Mouse (Mus musculus) liver, embryonic 15.5 days (tissue): ENCODE measurements around the gene Polr1c. TPM values are rescaled to one million over a fixed set of nuclear protein-coding genes. Genes with fewer than 3 reads are reported as not detected.

Experiments used
- ATAC-seq: fragments of 200-750 bp; cut with Nextera tagmentation; 2 replicates; pipeline ENCODE4 v1.8.0; 2017; ENCODE audit warnings: moderate number of reproducible peaks, mild to moderate bottlenecking, moderate library complexity; ENCODE audit not compliant: insufficient read depth
- H3K27ac ChIP-seq: fragments of 300-500 bp; sonication (generic); replicated peaks from 2 replicates; pipeline ENCODE4 v1.5.1; 2015; ENCODE audit warnings: mild to moderate bottlenecking, inconsistent platforms
- H3K27me3 ChIP-seq: fragments of 300-500 bp; sonication (generic); 2 replicates; pipeline ENCODE4 v1.6.1; 2015; ENCODE audit warnings: mild to moderate bottlenecking, inconsistent platforms
- H3K36me3 ChIP-seq: fragments of 300-500 bp; sonication (generic); replicated peaks from 2 replicates; pipeline ENCODE4 v1.6.1; 2015; ENCODE audit warnings: moderate library complexity, mild to moderate bottlenecking, inconsistent platforms
- H3K4me1 ChIP-seq: fragments of 300-500 bp; sonication (generic); replicated peaks from 2 replicates; pipeline ENCODE4 v1.6.1; 2015; ENCODE audit warnings: inconsistent platforms
- H3K4me2 ChIP-seq: fragments of 300-500 bp; sonication (generic); 2 replicates; pipeline ENCODE4 v1.6.1; 2015; ENCODE audit warnings: moderate library complexity, mild to moderate bottlenecking, inconsistent platforms
- H3K4me3 ChIP-seq: fragments of 300-500 bp; sonication (generic); replicated peaks from 2 replicates; pipeline ENCODE4 v1.5.1; 2015; ENCODE audit warnings: mild to moderate bottlenecking, inconsistent platforms
- H3K9ac ChIP-seq: fragments of 300-500 bp; sonication (generic); 2 replicates; pipeline ENCODE4 v1.6.1; 2015; ENCODE audit warnings: moderate library complexity, mild to moderate bottlenecking, inconsistent platforms
- H3K9me3 ChIP-seq: fragments of 300-500 bp; sonication (generic); replicated peaks from 2 replicates; pipeline ENCODE4 v1.6.1; 2016; ENCODE audit warnings: inconsistent platforms
- WGBS: fragments of 180-500 bp; shearing (Covaris S2); methylation state at CpG from one replicate; pipeline ENCODE4 v1.1.7; 2015; ENCODE audit warnings: mixed read lengths; ENCODE audit not compliant: insufficient replicate concordance; 5-methylcytosine and 5-hydroxymethylcytosine counted together
- polyA plus RNA-seq: library from polyadenylated mRNA; unstranded; fragments of >200 nt; fragmentation: Nextera tagmentation; extraction: Ambion mirVana; gene quantifications from 2 replicates; pipeline ENCODE4 v1.2.1, GENCODE M21; 2015

Gene Polr1c
- polyA plus RNA-seq, 1 experiment from 2014 or later = 30.6 TPM

DNA sequence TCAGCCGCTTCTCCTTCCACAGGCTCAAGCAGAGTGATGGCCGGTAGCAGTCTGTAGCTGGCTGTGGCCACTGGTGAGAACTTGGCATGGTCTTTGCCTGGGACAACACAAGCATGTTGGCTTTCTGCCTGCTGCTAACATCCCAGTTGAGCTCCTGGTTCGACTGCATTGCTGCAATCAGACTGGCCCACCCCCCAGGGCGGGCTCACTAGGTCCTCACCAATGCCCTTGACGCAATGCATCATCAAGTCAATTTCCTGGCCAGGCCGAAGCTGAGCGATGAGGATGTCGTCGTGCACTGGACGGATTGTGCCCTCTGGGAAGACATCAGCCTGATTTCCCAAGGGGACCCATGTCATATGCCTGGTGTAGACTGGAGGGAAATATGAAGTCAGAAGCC lies 3.3 kb downstream of the Polr1c start:
- WGBS = 72% methylated on average over 10 of the region's 10 CpGs
- H3K27ac ChIP-seq = no peak overlapping the region
- no peaks in the 10 kb centered on the region for H3K9me3 ChIP-seq
- H3K4me2 ChIP-seq = no peak overlapping the region
- H3K9ac ChIP-seq = no peak overlapping the region
- H3K4me3 ChIP-seq = no peak overlapping the region
- peaks cover 29% of the 10 kb centered on the region for H3K4me1 ChIP-seq
- no peaks in the 10 kb centered on the region for H3K27me3 ChIP-seq
- no peak for ATAC-seq
- H3K36me3 ChIP-seq = peaks cover 74% of the 10 kb centered on the region

DNA sequence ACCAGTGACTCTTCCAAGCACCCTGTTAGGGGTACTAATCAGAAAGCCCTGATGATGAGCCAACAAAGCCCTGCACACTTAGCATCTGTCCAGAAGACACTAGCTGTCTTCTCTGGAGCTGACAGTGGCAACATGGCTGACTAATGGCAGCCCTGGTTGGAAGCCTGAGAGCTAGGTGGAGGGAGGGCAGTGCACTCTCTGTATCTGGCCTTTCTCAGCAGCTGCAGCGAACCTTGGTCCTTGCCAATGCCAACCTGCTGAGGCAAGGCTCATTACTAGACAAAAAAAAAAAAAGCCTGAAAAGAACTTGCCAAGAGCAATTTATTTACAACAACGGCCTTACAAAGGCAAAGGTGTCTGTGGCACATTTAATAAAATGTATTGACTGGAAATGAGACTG lies 4.2 kb downstream of the Polr1c start:
- Histone ChIP-seq H3K4me3 (no peak overlapping the region), H3K27ac (no peak overlapping the region), H3K9ac (no peak overlapping the region), H3K4me1 (peaks cover 20% of the 10 kb centered on the region), H3K4me2 (no peak overlapping the region), H3K27me3 (no peaks in the 10 kb centered on the region), H3K36me3 (peaks cover 74% of the 10 kb centered on the region), H3K9me3 (no peaks in the 10 kb centered on the region)
- 69% methylated on average over 2 of the region's 2 CpGs for WGBS
- no peak for ATAC-seq

DNA sequence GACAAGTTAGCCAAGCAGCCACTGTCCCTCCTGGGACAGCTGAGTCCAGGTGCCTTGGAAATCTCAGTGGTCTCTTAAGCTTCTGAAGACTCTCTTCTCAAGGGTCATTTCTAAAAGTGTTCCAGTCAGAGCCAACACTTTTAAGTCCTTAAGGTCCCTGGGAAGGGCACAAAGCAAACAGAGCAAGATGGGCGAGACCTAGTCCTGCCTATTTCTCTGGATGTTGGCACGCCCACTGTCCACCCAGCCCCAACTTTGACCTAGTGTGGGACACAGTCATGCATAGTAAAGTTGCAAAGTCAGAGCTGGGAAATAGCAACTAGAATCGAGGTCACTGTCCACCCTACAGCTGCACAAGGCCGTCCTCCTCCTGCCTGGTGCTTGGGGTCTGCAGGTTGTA lies 4.9 kb downstream of the Polr1c start:
- Histone ChIP-seq H3K9ac (no peak overlapping the region), H3K9me3 (no peaks in the 10 kb centered on the region), H3K27ac (no peak overlapping the region), H3K27me3 (no peaks in the 10 kb centered on the region), H3K36me3 (peaks cover 80% of the 10 kb centered on the region), H3K4me3 (no peak overlapping the region), H3K4me1 (peaks cover 19% of the 10 kb centered on the region), H3K4me2 (no peak overlapping the region)
- ATAC-seq = no peak
- 68% methylated on average over 4 of the region's 4 CpGs for WGBS

DNA sequence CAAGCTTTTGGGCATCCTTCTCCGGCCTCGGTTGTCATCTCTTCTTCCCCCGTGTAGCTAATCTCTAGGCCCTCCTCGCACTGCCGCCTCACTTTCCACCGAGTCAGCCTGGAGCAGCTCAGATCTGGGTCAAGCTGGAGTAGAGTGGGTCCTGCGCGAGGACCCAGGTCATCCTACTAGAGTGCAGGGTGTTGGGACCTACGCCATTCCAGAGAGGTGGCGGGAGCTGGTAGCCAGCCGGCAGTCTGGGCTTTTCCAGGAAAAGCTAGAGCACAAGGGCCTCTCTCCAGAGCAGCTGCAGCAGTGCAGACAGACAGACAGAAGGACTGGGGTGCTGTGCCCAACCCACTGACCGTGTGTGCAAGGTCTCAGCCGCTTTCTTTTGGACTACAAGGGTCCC lies 5.6 kb downstream of the Polr1c start:
- 84% methylated on average over 13 of the region's 13 CpGs for WGBS
- Histone ChIP-seq H3K27me3 (no peaks in the 10 kb centered on the region), H3K4me2 (no peak overlapping the region), H3K4me1 (peaks cover 20% of the 10 kb centered on the region), H3K4me3 (no peak overlapping the region), H3K27ac (no peak overlapping the region), H3K9me3 (no peaks in the 10 kb centered on the region), H3K9ac (no peak overlapping the region), H3K36me3 (peaks cover 86% of the 10 kb centered on the region)
- ATAC-seq = no peak

DNA sequence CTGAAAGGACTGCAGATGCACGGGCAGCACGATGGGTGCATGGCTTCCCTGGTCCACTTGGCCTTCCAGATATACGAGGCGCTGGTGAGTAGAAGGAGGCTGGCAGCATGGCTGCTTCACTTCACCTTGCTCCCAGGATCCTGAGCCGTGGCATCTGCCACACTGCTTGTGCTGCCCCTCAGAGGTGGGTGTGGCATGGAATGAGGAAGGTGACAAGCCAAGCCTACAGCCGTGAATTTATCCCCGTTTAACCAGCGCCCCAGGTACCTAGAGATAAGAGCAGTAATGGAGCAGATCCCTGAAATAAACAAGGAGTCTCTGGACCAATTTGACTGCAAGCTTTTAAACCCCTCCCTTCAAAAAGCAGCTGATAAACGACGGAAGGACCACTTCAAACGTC lies 6.4 kb downstream of the Polr1c start:
- no peak for ATAC-seq
- H3K36me3 ChIP-seq = peaks cover 94% of the 10 kb centered on the region
- H3K27me3 ChIP-seq = no peaks in the 10 kb centered on the region
- H3K9me3 ChIP-seq = no peaks in the 10 kb centered on the region
- 66% methylated on average over 11 of the region's 11 CpGs for WGBS
- H3K4me3 ChIP-seq = no peak overlapping the region
- H3K27ac ChIP-seq = no peak overlapping the region
- H3K4me1 ChIP-seq = peaks cover 20% of the 10 kb centered on the region
- H3K4me2 ChIP-seq = no peak overlapping the region
- no peak overlapping the region for H3K9ac ChIP-seq

DNA sequence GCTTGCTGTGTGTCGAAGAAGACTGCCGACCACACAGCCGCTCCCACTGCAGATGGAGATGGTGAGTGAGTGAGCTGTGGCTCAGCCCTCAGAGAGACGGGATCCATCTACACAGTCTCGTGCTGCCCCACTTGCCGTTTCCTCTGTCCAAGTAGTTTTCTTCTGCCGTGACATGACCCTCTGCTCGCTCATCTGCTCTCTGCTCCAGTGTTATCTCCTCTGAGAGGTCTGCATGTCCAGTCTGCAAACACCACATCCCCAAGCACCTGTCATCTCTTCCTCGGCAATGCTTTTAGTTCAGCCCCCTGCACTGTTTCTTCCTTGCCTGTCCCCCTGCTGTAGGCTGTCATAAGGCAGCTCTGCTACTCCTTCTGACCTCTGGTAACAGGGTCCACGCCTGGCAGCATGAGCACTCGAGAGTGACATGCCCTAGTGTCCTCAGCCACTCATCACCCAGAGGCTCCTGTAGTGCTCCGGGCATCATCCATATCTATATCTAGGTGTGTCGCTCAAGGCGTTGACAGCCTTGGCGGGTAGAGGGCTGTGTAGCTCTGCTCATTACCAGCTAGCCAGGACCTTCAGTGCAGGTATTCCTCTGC lies 8.2 kb downstream of the Polr1c start:
- H3K36me3 ChIP-seq = peaks cover 88% of the 10 kb centered on the region

DNA sequence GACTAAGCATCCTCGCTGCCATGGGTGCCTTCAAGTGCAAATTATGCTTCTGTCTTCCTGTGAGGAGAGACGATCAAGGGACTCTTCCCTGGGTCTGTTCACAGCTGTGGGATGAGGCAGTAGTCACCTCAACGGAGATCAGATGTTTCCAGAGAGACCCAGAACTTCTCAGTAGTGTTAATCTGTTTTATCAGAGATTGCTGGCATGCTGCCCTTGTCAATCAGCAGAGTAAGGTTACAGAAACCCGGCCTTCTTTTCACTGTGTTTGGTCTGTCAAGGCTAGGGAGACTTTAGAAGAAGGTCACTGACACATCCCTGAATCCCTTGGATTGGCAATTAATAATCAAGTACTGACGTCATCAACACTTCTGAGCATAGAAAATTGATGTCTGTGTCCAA lies 10.4 kb downstream of the Polr1c start:
- WGBS = 60% methylated on average over 5 of the region's 5 CpGs
- no peak overlapping the region for H3K4me2 ChIP-seq
- no peak overlapping the region for H3K9ac ChIP-seq
- no peaks in the 10 kb centered on the region for H3K27me3 ChIP-seq
- H3K4me1 ChIP-seq = peaks cover 19% of the 10 kb centered on the region
- H3K27ac ChIP-seq = peak overlapping the region; percentile 64; the same call in 1 of the 2 replicates
- H3K36me3 ChIP-seq = peaks cover 85% of the 10 kb centered on the region
- ATAC-seq = no peak; the same call in 1 of the 2 replicates
- H3K4me3 ChIP-seq = no peak overlapping the region
- no peaks in the 10 kb centered on the region for H3K9me3 ChIP-seq

More for the DNA sequence above, 8.2 kb downstream of the Polr1c start:
- no peak for ATAC-seq
- H3K4me1 ChIP-seq = peaks cover 19% of the 10 kb centered on the region
- H3K4me2 ChIP-seq = no peak overlapping the region
- H3K27ac ChIP-seq = no peak overlapping the region
- no peak overlapping the region for H3K4me3 ChIP-seq
- WGBS = 74% methylated on average over 15 of the region's 15 CpGs
- no peak overlapping the region for H3K9ac ChIP-seq
- H3K9me3 ChIP-seq = no peaks in the 10 kb centered on the region
- H3K27me3 ChIP-seq = no peaks in the 10 kb centered on the region

DNA sequence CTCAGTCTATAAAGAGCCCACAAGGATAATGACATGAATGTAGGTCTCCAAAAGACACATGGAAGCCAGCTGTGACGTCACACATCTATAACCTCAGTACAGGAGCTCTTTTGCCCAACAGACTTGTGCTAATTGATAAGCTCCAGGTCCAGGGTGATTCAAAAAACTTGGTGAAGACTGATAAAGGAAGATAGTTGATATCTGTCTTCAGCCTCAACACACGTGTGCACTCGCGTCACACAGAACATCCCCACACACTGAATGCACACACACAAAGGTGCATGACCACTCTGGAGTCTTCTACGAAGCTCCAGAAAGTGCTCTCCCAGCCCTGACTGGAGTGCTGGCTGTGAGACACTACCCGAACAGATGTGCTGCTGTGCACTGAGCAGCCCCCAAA lies 10.8 kb downstream of the Polr1c start:
- Histone ChIP-seq H3K4me3 (no peak overlapping the region), H3K9ac (no peak overlapping the region), H3K27me3 (no peaks in the 10 kb centered on the region), H3K9me3 (no peaks in the 10 kb centered on the region), H3K27ac (peak overlapping the region; percentile 64; the same call in 1 of the 2 replicates), H3K36me3 (peaks cover 81% of the 10 kb centered on the region), H3K4me2 (no peak overlapping the region), H3K4me1 (peaks cover 19% of the 10 kb centered on the region)
- peak; percentile 74 for ATAC-seq
- WGBS = 38% methylated on average over 6 of the region's 6 CpGs

DNA sequence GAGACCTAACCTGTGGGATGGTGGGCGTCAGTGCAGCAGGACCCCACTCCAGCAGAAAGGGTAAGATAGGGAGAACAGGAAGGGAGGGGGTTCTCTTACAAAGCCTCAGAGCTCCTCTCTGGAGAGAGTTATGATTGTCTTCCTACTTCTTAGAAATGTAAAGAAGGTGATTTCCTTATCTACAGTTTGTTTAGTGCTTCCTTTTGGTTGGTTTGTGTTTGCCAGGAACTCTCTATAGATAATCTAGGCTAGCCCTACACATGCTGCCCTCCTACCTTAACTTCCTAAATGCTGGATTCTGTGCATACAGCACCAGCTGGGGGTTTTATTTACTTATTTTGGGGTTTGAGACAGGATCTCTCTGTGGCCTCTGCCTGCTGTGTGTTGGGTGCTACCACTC lies 11.8 kb downstream of the Polr1c start:
- Histone ChIP-seq H3K36me3 (peaks cover 78% of the 10 kb centered on the region), H3K9me3 (no peaks in the 10 kb centered on the region), H3K27me3 (no peaks in the 10 kb centered on the region), H3K4me2 (no peak overlapping the region), H3K9ac (no peak overlapping the region), H3K27ac (no peak overlapping the region), H3K4me1 (peaks cover 19% of the 10 kb centered on the region), H3K4me3 (no peak overlapping the region)
- no peak for ATAC-seq
- WGBS = 41% methylated on average over 1 of the region's 1 CpGs

DNA sequence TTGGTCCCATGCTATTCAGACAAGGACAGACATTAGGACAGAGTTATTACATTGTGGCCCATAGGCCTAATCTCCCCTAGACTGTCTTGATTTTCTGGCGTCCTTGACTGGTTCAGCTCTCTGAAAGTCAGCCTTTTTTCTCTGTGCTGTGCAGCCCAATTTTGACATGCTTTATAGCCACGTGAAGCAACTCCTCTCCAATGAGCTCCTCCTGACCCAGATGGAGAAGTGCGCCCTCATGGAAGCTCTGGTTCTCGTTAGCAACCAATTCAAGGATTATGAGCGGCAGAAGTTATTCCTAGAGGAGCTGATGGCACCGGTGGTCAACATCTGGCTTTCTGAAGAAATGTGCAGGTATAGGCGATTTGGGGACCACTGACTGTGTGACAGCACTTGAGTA lies 20.3 kb downstream of the Polr1c start:
- H3K4me2 ChIP-seq = no peak overlapping the region
- WGBS = 80% methylated on average over 7 of the region's 7 CpGs
- no peaks in the 10 kb centered on the region for H3K9me3 ChIP-seq
- no peaks in the 10 kb centered on the region for H3K27me3 ChIP-seq
- no peak overlapping the region for H3K27ac ChIP-seq
- H3K9ac ChIP-seq = no peak overlapping the region
- no peak overlapping the region for H3K4me3 ChIP-seq
- H3K4me1 ChIP-seq = no peaks in the 10 kb centered on the region
- peaks cover 92% of the 10 kb centered on the region for H3K36me3 ChIP-seq
- ATAC-seq = no peak

DNA sequence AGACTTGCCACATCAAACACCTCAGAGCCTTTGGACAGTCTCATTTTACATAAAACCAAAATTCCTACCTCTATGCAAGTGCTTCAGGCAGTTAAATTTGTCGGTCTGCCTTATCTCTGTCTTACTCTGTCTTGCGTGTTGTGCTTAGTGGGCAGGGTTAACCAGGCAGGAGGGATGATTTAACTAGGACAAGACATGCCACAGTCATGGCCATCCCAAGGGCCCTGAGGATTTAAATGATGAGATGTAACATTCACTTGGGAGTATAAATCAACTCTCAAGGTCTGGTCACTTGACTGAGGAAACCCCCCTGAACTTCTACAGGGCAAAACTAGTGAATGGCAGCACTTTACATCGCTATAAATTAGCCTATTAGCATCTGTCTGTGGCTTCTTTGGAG lies 26.3 kb downstream of the Polr1c start:
- no peaks in the 10 kb centered on the region for H3K27me3 ChIP-seq
- H3K4me2 ChIP-seq = no peak overlapping the region
- H3K9ac ChIP-seq = no peak overlapping the region
- H3K36me3 ChIP-seq = peaks cover 98% of the 10 kb centered on the region
- H3K9me3 ChIP-seq = no peaks in the 10 kb centered on the region
- no peak for ATAC-seq
- H3K4me1 ChIP-seq = no peaks in the 10 kb centered on the region
- H3K27ac ChIP-seq = no peak overlapping the region
- WGBS = 68% methylated on average over 3 of the region's 3 CpGs
- H3K4me3 ChIP-seq = no peak overlapping the region

DNA sequence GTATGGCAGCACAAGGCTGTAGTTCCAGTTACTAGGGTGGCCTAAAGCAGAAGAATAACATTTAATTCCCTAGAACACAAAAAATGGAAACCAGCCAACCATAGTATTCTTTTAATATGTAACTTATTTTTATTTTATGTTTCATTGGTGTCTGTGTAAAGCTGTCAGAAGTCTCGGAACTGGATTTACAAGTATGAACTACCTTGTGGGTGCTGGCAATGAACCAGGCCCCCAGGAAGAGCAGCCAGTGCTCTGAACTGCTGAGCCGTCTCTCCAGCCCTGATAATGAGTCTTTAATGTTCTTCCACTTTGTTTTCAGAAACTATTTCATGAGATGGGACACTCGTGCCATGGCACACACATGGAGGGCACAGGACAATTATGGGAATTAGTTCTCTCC lies 37.3 kb downstream of the Polr1c start:
- WGBS = 76% methylated on average over 3 of the region's 3 CpGs
- Histone ChIP-seq H3K9me3 (no peaks in the 10 kb centered on the region), H3K36me3 (peaks cover 94% of the 10 kb centered on the region), H3K27me3 (no peaks in the 10 kb centered on the region), H3K4me1 (no peaks in the 10 kb centered on the region), H3K4me3 (no peak overlapping the region), H3K4me2 (no peak overlapping the region), H3K9ac (no peak overlapping the region), H3K27ac (no peak overlapping the region)
- ATAC-seq = no peak
